Mouse (Mus musculus) liver, embryonic 11.5 days (tissue): Measurements from ENCODE around the gene Lrrc8d. TPM values are rescaled to one million over a fixed set of nuclear protein-coding genes. Genes with fewer than 3 reads are reported as not detected.
"Not testable (repeated sequence)": the region's sequence is repeated elsewhere in the genome, so short reads cannot be mapped to it uniquely, and the experiment has no call there.

Experiments used
- ATAC-seq: fragments of 200-750 bp; cut with Nextera tagmentation; replicated peaks from 2 replicates; pipeline ENCODE4 v1.8.0; 2017; ENCODE audit warnings: moderate number of reproducible peaks, mild to moderate bottlenecking, moderate TSS enrichment, moderate library complexity; ENCODE audit not compliant: low FRiP score
- DNase-seq: peaks from one replicate; pipeline ENCODE4 v3.0.0-alpha.2; 2017; ENCODE audit warnings: low spot score
- H3K27ac ChIP-seq: fragments of 300-500 bp; sonication (generic); 2 replicates; pipeline ENCODE4 v1.5.1; 2014; ENCODE audit warnings: mild to moderate bottlenecking, low read depth, low read length, control low read depth
- H3K27me3 ChIP-seq: fragments of 300-500 bp; sonication (generic); replicated peaks from 2 replicates; pipeline ENCODE4 v1.6.1; 2014; ENCODE audit warnings: low read length, mixed read lengths; ENCODE audit not compliant: control insufficient read depth, insufficient read depth
- H3K36me3 ChIP-seq: fragments of 300-500 bp; sonication (generic); 2 replicates; pipeline ENCODE4 v1.6.1; 2014; ENCODE audit warnings: mild to moderate bottlenecking, low read length, moderate library complexity, mixed read lengths; ENCODE audit not compliant: control insufficient read depth, insufficient read depth
- H3K4me1 ChIP-seq: fragments of 300-500 bp; sonication (generic); replicated peaks from 2 replicates; pipeline ENCODE4 v1.6.1; 2014; ENCODE audit warnings: low read length, mixed read lengths; ENCODE audit not compliant: control insufficient read depth, insufficient read depth
- H3K4me2 ChIP-seq: fragments of 300-500 bp; sonication (generic); 2 replicates; pipeline ENCODE4 v1.6.1; 2014; ENCODE audit warnings: mild to moderate bottlenecking, control low read depth, moderate library complexity
- H3K4me3 ChIP-seq: fragments of 300-500 bp; sonication (generic); 2 replicates; pipeline ENCODE4 v1.5.1; 2014; ENCODE audit warnings: low read depth, low read length, control low read depth
- H3K9ac ChIP-seq: fragments of 300-500 bp; sonication (generic); 2 replicates; pipeline ENCODE4 v1.6.1; 2014; ENCODE audit warnings: low read depth, low read length, control low read depth
- H3K9me3 ChIP-seq: fragments of 300-500 bp; sonication (generic); 2 replicates; pipeline ENCODE4 v1.6.1; 2016; ENCODE audit warnings: low read length, inconsistent platforms, mixed read lengths; ENCODE audit not compliant: control insufficient read depth
- WGBS: fragments of 180-500 bp; shearing (Covaris S2); extraction: QIAGEN DNeasy Blood & Tissue Kit; methylation state at CpG from one replicate; pipeline ENCODE4 v1.1.7; 2014; 5-methylcytosine and 5-hydroxymethylcytosine counted together
- polyA plus RNA-seq: library from polyadenylated mRNA; unstranded; fragments of >200 nt; fragmentation: Nextera tagmentation; extraction: Ambion mirVana; gene quantifications from 2 replicates; pipeline ENCODE4 v1.2.1, GENCODE M21; 2014

Gene Lrrc8d
- polyA plus RNA-seq, 1 experiment from 2014 or later, result 18.0 TPM

DNA sequence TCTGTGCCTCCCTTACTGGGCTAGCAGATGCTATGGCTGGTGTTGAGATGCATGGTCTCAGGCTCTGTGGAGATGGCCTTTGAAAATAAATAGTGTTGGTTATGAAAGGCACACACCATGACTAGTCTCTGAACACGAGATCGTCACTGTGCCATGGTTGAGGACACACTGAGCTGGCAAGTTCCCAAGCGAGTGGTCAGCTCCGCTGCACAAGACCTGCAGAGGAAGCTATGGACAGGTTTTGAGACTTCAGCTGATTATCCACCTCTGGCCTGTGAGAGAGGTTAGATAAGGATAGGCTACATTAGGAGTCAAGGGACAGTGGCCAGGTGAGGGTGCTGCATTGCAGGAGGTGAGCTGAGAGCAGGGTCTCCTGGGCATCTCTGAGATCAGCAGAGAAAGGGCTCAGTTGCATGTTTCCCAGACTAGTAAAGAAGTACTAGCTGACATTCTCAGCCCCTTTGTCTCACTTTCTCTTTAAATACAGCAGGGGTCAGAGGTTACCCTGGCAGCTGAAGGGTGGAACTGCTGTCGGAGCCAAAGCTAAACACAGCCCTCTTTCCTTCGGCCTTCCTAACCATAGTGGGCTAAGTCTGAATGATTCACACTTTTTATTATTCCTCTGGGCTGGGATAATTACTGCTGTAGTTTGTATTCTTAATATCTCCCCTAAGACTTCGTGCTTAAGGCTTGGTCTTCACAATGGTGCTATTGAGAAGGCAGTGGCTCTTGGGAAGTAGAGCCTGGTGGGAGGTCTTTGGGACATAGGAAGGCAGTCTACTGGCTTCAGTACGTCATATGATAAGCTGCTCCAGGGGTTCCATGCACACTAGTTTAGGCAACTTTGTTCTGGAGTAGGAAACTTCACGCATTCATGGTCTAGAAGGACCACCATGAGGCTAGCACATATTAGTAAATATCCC is 19.6 kb upstream of the Lrrc8d start:
- no peak for DNase-seq
- Histone ChIP-seq H3K27me3 (no peaks in the 10 kb centered on the region), H3K4me2 (no peak overlapping the region), H3K36me3 (no peaks in the 10 kb centered on the region), H3K4me1 (peaks cover 3% of the 10 kb centered on the region), H3K27ac (no peak overlapping the region), H3K9ac (no peak overlapping the region), H3K9me3 (no peaks in the 10 kb centered on the region), H3K4me3 (no peak overlapping the region)
- 74% methylated on average over 9 of the region's 9 CpGs for WGBS
- no peak for ATAC-seq

DNA sequence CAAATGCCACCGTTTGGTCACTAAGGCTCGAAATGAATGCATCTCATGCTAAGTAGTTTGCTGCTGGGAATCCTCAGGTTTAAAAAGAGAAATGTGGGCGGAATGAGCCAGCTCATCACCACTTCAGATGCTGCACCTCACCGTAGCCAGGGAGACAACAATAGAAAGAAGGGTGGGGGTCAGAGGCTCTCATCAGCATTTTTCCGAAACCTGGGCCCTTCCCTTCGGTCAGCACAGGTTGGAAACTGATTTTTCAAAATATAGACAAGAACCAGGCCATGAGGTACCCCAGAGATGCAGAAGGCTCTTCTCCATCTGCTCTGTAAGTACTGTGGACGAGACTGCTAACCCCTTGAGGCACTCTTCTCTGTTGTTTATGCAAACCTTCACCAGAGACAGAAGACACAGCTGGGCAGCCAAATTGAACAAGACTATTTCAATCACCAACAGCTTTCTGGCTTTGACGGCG is 17.6 kb upstream of the Lrrc8d start:
- ATAC-seq (no peak), DNase-seq (no peak)
- Histone ChIP-seq H3K4me3 (no peak overlapping the region), H3K27ac (no peak overlapping the region), H3K36me3 (no peaks in the 10 kb centered on the region), H3K9ac (no peak overlapping the region), H3K4me2 (no peak overlapping the region), H3K9me3 (no peaks in the 10 kb centered on the region), H3K27me3 (no peaks in the 10 kb centered on the region), H3K4me1 (peaks cover 3% of the 10 kb centered on the region)
- 72% methylated on average over 9 of the region's 9 CpGs for WGBS

DNA sequence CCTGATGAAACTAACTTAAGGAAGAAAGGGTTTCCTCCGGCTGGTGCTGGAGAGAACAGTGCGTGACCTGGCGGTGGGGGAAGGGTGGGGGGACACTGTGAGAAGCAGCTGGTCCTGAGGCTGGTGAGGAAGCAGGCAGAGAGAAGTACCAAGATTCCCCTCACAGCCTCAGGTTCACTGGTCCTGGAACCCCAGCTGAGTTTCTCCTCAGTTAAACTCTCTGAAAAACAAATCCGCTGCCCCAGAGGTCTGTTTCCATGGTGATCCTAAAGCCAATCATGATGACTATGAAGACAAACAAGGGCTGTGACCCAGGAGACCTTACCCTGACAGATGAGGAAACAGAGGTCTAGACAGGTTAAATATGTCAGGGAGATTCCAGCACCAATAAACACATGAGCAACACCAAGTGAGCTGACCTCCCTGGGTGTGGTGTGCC is 15.8 kb upstream of the Lrrc8d start:
- Histone ChIP-seq H3K4me2 (no peak overlapping the region), H3K4me3 (no peak overlapping the region), H3K9me3 (no peaks in the 10 kb centered on the region), H3K36me3 (no peaks in the 10 kb centered on the region), H3K27me3 (no peaks in the 10 kb centered on the region), H3K27ac (no peak overlapping the region), H3K9ac (no peak overlapping the region), H3K4me1 (peaks cover 3% of the 10 kb centered on the region)
- ATAC-seq (0 out of 2 replicates have a peak, but pooled peaks have one; percentile 41), DNase-seq (no peak)
- WGBS, result 58% methylated on average over 4 of the region's 4 CpGs

DNA sequence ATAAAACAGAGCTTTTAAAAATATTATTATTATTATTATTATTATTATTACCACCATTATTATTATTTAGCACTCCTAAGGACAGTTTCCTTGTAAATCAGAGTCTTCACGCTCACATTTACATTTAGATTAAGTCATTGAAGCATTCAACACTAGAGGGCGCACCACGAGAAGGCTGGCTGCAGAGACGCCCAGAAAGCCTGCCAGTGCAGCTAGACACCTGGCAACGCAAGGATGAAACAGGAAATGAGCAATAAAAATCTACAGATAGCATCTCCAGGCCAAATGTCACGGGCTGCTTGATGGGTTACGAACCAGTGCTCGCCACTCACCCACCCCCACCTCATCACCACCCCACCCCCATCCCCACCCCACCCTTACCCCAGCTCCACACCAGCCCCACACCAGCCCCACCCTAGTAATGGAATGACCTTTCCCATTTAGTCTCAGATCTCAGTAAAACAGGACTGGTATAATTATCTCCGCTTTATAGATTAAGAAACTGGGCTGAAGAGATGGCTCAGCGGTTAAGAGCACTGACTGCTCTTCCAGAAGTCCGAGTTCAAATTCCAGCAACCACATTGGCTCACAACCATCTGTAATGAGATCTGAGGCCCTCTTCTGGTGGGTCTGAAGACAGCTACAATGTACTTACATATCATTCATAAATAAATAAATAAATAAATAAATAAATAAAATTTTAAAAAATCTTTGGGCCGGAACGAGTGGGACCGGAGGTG is 14.7 kb upstream of the Lrrc8d start:
- H3K27me3 ChIP-seq, result no peaks in the 10 kb centered on the region
- no peak; the same call in 1 of the 2 replicates for ATAC-seq
- H3K27ac ChIP-seq, result no peak overlapping the region
- no peaks in the 10 kb centered on the region for H3K9me3 ChIP-seq
- H3K4me3 ChIP-seq, result no peak overlapping the region
- H3K4me1 ChIP-seq, result peaks cover 3% of the 10 kb centered on the region
- DNase-seq, result no peak
- no peak overlapping the region for H3K9ac ChIP-seq
- H3K4me2 ChIP-seq, result no peak overlapping the region
- 28% methylated on average over 14 of the region's 14 CpGs for WGBS
- no peaks in the 10 kb centered on the region for H3K36me3 ChIP-seq

DNA sequence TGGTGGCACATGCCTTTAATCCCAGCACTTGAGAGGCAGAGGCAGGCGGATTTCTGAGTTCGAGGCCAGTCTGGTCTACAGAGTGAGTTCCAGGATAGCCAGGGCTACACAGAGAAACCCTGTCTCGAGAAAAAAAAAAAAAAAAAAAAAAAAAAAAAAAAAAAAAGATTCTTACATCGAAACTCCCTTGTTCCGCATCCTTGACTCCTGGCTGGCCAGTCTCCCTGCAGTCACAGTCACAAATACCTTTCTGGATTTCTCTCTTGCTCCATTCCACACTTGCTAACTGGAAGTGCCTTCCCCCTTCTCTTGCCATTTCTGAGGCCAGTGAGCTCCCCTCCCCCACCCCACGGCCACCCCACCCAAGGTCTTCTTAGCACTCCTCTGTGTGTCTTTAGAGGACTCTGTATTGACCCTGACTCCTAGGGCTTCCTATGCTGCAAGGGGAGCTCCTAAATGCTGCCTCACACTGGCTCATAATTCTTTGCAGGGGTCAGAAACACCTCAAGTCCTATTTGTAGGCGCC is 13.9 kb upstream of the Lrrc8d start:
- H3K27ac ChIP-seq, result not testable (repeated sequence)
- 63% methylated on average over 6 of the region's 7 CpGs for whole genome bisulfite sequencing

DNA sequence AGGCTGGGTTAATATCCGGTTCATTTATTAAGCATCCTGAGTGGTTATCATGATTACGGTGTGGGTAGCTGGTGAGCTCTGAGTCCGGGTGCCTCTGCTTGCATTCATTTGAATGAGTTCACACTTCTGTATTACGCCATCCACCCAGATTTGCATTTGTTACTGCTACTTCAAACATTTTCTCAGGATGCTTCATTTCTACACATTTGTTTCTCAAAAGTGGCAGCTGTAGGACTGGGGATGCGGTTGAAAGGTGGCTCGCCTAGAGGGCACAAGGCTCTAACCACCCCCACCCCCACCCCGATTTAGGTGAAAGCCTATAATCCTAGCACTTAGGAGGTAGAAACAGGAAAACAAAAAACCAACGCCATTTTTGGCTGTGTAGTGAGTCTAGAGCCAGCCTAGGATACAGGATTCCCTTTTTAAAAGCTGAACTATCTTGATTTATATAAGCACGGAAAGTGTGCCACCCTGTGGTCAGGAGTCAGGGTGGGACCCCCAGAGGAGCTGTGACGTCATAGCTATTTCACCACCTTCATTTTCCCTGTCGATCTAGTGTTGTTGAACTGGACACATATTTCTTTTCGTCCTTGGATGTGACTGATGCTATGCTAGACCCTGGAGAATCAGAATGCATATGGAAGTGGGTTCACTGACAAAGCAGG is 13.3 kb upstream of the Lrrc8d start:
- Histone ChIP-seq H3K36me3 (no peaks in the 10 kb centered on the region), H3K4me1 (peaks cover 3% of the 10 kb centered on the region; the same call in 1 of the 2 replicates), H3K4me2 (no peak overlapping the region), H3K9ac (no peak overlapping the region), H3K4me3 (no peak overlapping the region), H3K27me3 (no peaks in the 10 kb centered on the region), H3K27ac (no peak overlapping the region), H3K9me3 (no peaks in the 10 kb centered on the region)
- WGBS, result 56% methylated on average over 12 of the region's 12 CpGs
- DNase-seq (no peak), ATAC-seq (no peak)

More for the DNA sequence above, 13.9 kb upstream of the Lrrc8d start:
- H3K27me3 ChIP-seq, DNase-seq, H3K4me2 ChIP-seq, H3K4me1 ChIP-seq, H3K9me3 ChIP-seq, H3K4me3 ChIP-seq, ATAC-seq, H3K36me3 ChIP-seq, H3K9ac ChIP-seq: not testable (repeated sequence)

DNA sequence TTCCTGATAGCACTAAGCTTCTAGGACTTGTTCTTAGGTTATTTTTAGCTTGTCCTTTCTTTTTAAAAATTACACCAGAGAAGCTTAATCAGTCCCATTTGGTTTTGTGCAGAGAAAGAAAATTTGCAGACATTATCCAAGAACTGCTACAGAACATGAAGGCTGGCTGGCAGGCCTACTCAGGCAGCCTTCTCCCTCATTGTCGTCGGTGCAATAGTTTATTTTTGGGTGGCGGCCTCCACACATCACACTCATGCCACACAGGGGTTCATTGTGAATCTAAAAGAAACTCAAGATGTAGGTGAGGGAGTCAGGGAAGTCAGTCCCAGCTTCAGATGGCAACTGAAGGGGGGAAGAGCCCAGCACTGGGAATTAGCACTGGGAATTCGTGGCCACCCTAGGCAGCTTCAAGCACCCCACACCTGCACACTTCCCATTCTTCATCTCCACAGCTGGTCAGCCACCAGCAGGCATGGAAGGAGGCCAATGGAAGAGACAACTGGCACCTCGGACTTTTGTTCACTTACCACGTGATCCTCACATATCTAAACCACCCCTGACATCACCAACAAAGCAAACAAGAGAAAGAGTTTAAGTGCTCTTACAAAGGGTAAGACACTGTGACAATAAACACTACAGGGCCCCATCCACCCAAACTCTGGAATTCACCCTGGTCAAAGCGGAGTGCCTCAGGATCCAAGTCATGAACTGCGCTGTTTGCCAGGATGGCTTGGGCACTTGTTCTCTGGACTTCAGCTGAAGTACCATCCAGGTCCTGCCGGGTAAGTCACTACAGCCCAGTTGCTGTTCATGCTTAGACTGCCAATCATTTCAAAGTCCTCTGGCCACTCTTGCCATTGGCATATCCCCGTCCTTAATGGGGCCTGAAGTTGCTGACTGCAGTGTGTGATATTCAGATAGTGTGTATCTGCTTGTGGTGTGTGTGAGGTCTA is 9.0 kb upstream of the Lrrc8d start:
- no peak overlapping the region for H3K4me3 ChIP-seq
- H3K4me2 ChIP-seq, result no peak overlapping the region
- no peak overlapping the region for H3K9ac ChIP-seq
- H3K36me3 ChIP-seq, result no peaks in the 10 kb centered on the region
- H3K9me3 ChIP-seq, result no peaks in the 10 kb centered on the region
- H3K27me3 ChIP-seq, result no peaks in the 10 kb centered on the region
- DNase-seq (no peak), ATAC-seq (peak; percentile 60)
- H3K27ac ChIP-seq, result no peak overlapping the region
- 64% methylated on average over 10 of the region's 10 CpGs for WGBS
- peaks cover 3% of the 10 kb centered on the region; the same call in 1 of the 2 replicates for H3K4me1 ChIP-seq
